Mouse (Mus musculus): ENCODE data around the gene Bet1l. TPM values are rescaled to one million over a fixed set of nuclear protein-coding genes. Genes with fewer than 3 reads are reported as not detected.

Bet1l gene
- polyA plus RNA-seq (2012; rRNA removed) = 30.8 TPM in 2 replicates

DNA sequence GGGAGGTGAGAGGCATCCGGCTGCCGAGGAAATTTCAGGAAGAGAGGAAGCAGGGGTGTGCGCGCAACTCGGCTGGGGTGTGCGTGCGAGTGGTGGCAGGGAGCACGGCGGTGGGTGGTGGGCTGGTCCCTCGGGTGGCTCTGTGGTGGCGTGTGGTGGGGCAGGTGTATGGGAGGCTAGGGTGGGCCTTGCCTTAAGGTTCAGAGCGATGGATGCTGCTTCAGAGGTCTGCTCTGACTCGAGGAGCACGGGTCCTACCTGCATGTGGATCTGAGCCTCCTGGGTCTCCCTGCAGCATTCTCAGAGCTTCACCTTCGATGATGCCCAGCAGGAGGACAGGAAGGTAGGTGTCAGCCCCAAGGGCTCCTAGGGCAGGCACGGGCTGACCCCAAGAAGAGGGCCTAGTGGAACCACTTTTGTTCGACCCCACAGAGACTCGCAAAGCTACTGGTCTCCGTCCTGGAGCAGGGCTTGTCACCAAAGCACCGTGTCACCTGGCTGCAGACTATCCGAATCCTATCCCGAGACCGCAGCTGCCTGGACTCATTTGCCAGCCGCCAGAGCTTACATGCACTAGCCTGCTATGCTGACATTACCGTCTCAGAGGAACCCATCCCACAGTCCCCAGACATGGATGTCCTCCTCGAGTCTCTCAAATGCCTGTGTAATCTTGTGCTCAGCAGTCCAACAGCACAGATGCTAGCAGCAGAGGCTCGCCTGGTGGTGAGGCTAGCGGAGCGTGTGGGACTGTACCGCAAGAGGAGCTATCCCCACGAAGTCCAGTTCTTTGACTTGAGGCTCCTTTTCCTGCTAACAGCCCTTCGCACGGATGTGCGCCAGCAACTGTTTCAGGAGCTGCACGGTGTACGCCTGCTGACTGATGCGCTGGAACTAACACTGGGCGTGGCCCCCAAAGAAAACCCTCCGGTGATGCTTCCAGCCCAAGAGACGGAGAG, at the start of gene Bet1l:
Gene Bet1l, minus strand, starts transcription at position 28 of the 956 bp plus-strand sequence.
- Histone ChIP-seq H3K27ac (ENCODE audit: insufficient read depth, low read length) (peak within 1 kb of the TSS; percentile 82), H3K4me3 (replicated peaks; ENCODE audit: insufficient read depth, low read depth, low read length) (peak within 1 kb of the TSS; percentile 86), H3K27me3 (ENCODE audit: control insufficient read depth, insufficient read depth, low read length) (no peaks in the 10 kb centered on the region), H3K4me1 (ENCODE audit: control insufficient read depth, insufficient read depth, low read length) (peaks cover 28% of the 10 kb centered on the region)
- WGBS = 7% methylated on average over 40 of the region's 40 CpGs
- DNase-seq = peak; percentile 19 to 46
- TF ChIP-seq CTCF (IDR thresholded peaks at IDR 0.05; ENCODE audit: borderline replicate concordance, insufficient read depth, low read depth, low read length) (no peak), POLR2A (IDR thresholded peaks at IDR 0.05; ENCODE audit: borderline replicate concordance, insufficient read depth, low read length) (no peak)

DNA sequence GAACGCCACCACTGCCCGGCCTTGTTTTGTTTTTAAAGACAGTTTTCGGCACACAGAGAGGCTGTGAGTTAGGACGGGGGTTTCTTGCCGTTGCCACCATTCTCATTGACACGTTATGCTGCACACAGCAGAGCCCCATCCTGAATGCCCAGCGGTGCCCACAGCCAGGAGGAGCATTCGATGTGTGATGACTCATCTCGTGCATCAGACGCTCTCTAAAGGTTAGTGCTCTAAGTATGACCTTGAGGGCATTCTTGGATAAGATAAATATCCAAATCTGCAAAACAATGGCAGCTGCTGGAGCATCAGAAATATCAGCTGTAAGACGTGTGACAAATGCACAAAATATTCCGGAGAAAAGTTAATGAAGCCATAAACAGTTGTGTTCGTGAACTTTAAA, 49.8 kb upstream of the Bet1l start:
- Histone ChIP-seq H3K27me3 (ENCODE audit: control insufficient read depth, insufficient read depth, low read length) (no peaks in the 10 kb centered on the region), H3K4me3 (replicated peaks; ENCODE audit: insufficient read depth, low read depth, low read length) (no peak overlapping the region), H3K27ac (ENCODE audit: insufficient read depth, low read length) (no peak overlapping the region), H3K4me1 (ENCODE audit: control insufficient read depth, insufficient read depth, low read length) (0 out of 2 replicates have a peak, but pooled peaks cover 2% of the 10 kb centered on the region)
- TF ChIP-seq CTCF (IDR thresholded peaks at IDR 0.05; ENCODE audit: borderline replicate concordance, insufficient read depth, low read depth, low read length) (no peak), POLR2A (IDR thresholded peaks at IDR 0.05; ENCODE audit: borderline replicate concordance, insufficient read depth, low read length) (no peak)
- 84% methylated on average over 13 of the region's 13 CpGs for WGBS
- DNase-seq = no peak

DNA sequence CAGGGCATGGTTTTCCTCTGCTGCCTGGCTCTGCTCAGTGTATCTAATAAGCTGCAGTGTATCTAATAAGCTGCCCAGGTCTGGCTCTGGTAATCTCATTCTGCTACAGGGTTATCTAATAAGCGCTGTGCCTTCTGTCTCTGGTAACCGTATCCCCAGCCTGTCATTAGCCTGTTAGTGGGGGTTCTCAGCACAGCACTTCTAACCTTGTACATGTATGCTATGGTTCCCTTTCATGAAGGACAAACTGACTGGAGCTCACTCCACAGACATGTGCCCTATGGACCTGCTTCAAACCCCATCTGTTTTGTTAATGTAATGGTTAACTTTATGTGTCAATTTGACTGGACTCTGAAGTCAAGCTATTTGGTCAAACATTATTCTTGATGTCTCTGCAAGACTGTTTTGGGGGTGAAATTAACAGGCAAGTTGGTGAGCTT, 48.3 kb upstream of the Bet1l start:
- WGBS = 87% methylated on average over 2 of the region's 2 CpGs
- no peak overlapping the region for H3K4me3 ChIP-seq (replicated peaks; ENCODE audit: insufficient read depth, low read depth, low read length)
- no peak for DNase-seq
- 0 out of 2 replicates have a peak, but pooled peaks cover 2% of the 10 kb centered on the region for H3K4me1 ChIP-seq (ENCODE audit: control insufficient read depth, insufficient read depth, low read length)
- TF ChIP-seq CTCF (IDR thresholded peaks at IDR 0.05; ENCODE audit: borderline replicate concordance, insufficient read depth, low read depth, low read length) (no peak), POLR2A (IDR thresholded peaks at IDR 0.05; ENCODE audit: borderline replicate concordance, insufficient read depth, low read length) (no peak)
- no peak overlapping the region for H3K27ac ChIP-seq (ENCODE audit: insufficient read depth, low read length)
- no peaks in the 10 kb centered on the region for H3K27me3 ChIP-seq (ENCODE audit: control insufficient read depth, insufficient read depth, low read length)

DNA sequence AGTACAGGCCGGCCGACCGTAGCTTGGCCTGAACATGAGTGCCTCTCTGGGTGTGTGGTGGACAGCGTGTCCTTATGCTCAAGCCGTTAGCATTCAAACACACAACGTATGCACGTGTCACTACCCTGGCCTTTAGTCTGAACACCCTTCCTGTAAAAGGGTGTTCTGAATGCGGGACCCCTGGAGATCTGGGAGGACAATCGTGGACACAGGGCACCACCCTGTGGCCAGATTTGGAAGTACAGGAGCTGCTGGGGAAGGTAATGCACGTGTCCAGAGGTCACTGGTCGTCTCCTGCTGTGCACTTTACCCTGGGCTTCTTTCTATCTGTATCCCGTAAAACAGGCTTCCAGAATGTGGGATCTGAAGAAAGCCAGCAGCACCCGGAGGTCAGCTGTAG, 45.8 kb upstream of the Bet1l start:
- 21% methylated on average over 13 of the region's 13 CpGs for WGBS
- Histone ChIP-seq H3K27ac (ENCODE audit: insufficient read depth, low read length) (no peak overlapping the region), H3K4me3 (replicated peaks; ENCODE audit: insufficient read depth, low read depth, low read length) (no peak overlapping the region), H3K27me3 (ENCODE audit: control insufficient read depth, insufficient read depth, low read length) (no peaks in the 10 kb centered on the region), H3K4me1 (ENCODE audit: control insufficient read depth, insufficient read depth, low read length) (no peaks in the 10 kb centered on the region)
- DNase-seq = peak; percentile 65 to 81
- no peak for TF ChIP-seq POLR2A (IDR thresholded peaks at IDR 0.05; ENCODE audit: borderline replicate concordance, insufficient read depth, low read length)
- peak; percentile 99 for TF ChIP-seq CTCF (IDR thresholded peaks at IDR 0.05; ENCODE audit: borderline replicate concordance, insufficient read depth, low read depth, low read length)

DNA sequence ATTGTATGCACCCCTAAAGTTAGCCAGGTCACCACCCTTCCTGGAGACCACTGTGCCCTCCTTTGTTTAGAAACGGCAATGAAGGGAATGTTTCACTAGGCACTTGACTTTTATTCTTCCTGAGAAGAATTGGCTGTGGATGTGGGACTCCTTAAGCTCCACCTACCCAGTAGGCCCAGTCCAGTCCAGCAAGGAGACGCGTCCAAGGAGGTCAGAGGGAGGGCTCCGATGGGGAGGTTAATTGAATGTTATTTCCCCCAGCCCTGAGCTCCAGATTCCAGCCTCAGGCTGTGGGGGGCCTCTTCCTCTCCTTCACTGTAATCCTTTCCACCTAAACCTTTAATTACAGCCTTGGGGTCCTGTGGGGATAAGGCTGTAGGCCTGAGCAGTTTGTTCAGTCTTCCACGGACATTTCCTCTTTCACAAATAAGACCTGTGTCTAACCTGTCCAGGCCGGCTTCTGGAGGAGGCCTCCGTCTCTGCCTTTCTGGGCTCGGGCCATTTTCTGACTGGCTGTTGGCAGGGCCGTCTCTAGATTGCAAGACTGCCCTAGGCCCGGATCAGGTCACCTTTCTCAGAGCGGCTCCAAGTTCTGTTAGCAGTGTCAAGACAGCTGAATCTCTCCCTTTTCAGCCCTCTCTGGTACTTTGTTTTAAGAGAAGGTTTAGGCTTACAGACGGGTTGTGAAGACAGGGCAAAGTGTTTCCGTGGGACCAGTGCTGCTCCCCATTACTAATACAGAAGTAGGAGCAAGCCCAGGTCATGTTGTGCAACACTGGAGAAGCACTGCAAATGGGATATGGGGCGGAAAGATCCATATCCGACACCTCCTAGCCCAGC, 44.9 kb upstream of the Bet1l start:
- no peak for DNase-seq
- 83% methylated on average over 15 of the region's 15 CpGs for WGBS
- no peak for TF ChIP-seq CTCF (IDR thresholded peaks at IDR 0.05; ENCODE audit: borderline replicate concordance, insufficient read depth, low read depth, low read length)
- no peak for TF ChIP-seq POLR2A (IDR thresholded peaks at IDR 0.05; ENCODE audit: borderline replicate concordance, insufficient read depth, low read length)
- no peaks in the 10 kb centered on the region for H3K27me3 ChIP-seq (ENCODE audit: control insufficient read depth, insufficient read depth, low read length)
- H3K27ac ChIP-seq (ENCODE audit: insufficient read depth, low read length) = no peak overlapping the region
- no peaks in the 10 kb centered on the region for H3K4me1 ChIP-seq (ENCODE audit: control insufficient read depth, insufficient read depth, low read length)
- no peak overlapping the region for H3K4me3 ChIP-seq (replicated peaks; ENCODE audit: insufficient read depth, low read depth, low read length)

DNA sequence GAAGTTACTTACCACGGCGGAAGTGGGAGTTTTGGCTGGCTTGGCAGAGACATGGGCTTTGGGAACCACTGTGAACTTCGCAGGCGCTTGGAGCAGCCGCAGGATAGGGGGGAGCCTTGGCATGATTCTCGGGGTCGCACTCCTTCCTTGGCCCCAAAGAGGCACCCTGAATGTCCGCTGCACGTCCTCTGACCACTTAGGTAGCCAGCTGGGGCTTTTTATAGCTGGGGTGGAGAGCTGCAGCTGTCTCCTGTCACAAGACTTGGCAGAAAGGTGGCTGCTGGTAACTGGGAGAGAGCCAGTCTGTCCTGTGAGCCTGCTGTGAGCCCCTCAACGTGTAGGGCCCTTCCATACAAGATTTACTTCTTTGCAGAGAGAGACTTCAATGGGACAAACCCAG, 42.8 kb upstream of the Bet1l start, which contains the start of gene Cox8b:
Gene Cox8b, minus strand, starts transcription at position 227 of the 400 bp plus-strand sequence.
- H3K27me3 ChIP-seq (ENCODE audit: control insufficient read depth, insufficient read depth, low read length) = no peaks in the 10 kb centered on the region
- TF ChIP-seq POLR2A (IDR thresholded peaks at IDR 0.05; ENCODE audit: borderline replicate concordance, insufficient read depth, low read length) = no peak
- no peak for TF ChIP-seq CTCF (IDR thresholded peaks at IDR 0.05; ENCODE audit: borderline replicate concordance, insufficient read depth, low read depth, low read length)
- H3K4me3 ChIP-seq (replicated peaks; ENCODE audit: insufficient read depth, low read depth, low read length) = no peak within 1 kb of the TSS
- H3K27ac ChIP-seq (ENCODE audit: insufficient read depth, low read length) = no peak within 1 kb of the TSS
- no peak for DNase-seq
- 8% methylated on average over 10 of the region's 10 CpGs for WGBS
- H3K4me1 ChIP-seq (ENCODE audit: control insufficient read depth, insufficient read depth, low read length) = no peaks in the 10 kb centered on the region

DNA sequence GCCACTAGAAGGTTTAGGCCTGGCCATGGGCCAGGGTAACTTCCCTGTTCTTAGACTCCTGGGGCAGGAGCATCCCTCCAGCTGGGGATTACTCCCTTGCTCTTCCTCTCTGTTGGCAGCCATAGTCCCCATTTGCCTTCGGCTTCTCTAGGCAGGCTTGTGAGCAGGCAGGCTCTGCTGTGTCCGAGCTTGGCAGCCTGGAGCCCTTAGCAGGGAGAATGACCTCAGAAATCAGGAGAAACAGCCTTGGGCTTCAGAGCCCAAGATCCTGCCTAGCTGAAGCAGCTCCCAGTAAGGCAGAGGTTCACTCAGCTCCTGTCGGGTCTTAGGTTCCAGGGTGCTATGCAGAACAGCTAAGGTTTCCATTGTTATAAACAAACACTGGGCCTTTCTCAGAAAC, 41.7 kb upstream of the Bet1l start:
- no peak overlapping the region for H3K27ac ChIP-seq (ENCODE audit: insufficient read depth, low read length)
- H3K27me3 ChIP-seq (ENCODE audit: control insufficient read depth, insufficient read depth, low read length) = no peaks in the 10 kb centered on the region
- H3K4me3 ChIP-seq (replicated peaks; ENCODE audit: insufficient read depth, low read depth, low read length) = no peak overlapping the region
- TF ChIP-seq POLR2A (IDR thresholded peaks at IDR 0.05; ENCODE audit: borderline replicate concordance, insufficient read depth, low read length) (no peak), CTCF (IDR thresholded peaks at IDR 0.05; ENCODE audit: borderline replicate concordance, insufficient read depth, low read depth, low read length) (no peak)
- 59% methylated on average over 3 of the region's 3 CpGs for WGBS
- DNase-seq = no peak
- no peaks in the 10 kb centered on the region for H3K4me1 ChIP-seq (ENCODE audit: control insufficient read depth, insufficient read depth, low read length)

Data from cerebellum, adult 2 months (tissue).